Mouse (Mus musculus): ENCODE results near the gene Fip1l1.

Fip1l1 gene

DNA sequence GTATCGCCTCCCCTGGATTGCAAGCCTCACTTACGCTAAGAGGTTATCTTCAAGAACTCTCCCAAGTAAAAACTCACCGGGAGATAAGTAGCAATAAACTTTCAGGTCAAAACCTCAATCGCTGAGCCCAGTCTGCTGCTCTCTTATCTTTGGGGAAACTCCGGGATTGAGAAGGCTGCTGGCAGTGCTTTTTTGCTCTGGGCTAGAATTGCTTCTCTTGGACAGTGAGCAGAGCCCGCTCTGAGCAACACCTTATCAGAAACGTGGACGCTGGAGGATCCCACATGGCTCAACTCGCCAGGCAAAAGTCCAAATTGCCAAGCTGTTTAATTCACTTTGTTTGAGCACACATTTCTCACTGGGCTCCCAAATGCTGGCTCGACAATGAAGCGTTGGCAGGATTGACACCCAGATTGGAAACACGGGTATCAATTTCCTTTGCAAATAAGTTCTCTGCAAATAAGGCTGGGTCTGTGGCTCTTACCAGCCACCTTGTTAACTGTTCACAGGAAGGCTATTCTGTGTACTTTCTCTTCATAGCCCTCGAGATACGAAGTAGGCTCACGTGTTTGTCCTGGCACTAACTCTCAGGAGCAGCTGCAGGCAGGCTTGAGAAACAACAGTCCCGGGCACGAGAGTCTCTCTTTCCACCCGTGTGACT lies 78.4 kb downstream of the Fip1l1 start:
- no peak for DNase-seq (ENCODE audit: inconsistent age in 2 of 2, low spot score in 1 of 2)

DNA sequence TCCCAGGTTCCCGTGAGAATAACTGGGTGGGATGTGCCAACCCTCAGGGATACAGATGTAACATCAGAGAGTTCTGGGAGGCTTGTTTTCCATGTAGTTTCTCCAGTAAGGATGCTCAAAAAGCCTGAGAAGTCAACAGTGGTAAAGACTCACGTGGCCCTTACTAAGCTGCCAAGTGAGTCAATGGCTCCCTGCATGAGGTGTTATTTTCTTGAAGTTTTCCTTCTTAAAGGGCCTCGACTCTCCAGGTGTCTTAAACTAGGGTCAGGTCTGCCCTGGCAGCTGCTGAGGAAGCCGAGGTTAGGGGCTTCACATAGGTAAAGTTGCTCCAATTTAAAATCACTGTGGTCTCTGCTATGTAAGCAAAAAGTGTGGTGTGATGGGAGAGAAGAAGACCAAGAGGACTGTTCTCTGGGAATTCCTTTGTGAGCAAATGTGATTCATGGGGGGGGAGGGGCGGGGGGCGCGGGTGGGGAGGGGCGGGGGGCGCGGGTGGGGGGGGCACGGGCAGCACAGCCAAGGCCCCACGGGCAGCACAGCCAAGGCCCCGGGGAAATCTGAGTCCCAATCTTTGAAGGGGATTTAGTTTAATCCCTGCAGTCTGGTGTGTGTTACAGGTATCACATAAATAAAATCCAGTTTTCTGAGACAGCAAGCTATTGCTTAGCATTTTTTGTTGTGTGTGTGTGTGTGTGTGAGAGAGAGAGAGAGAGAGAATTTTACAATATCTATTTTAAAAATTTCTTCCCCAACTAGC lies 82.7 kb downstream of the Fip1l1 start:
- DNase-seq (ENCODE audit: inconsistent age in 2 of 2, low spot score in 1 of 2), result no peak

DNA sequence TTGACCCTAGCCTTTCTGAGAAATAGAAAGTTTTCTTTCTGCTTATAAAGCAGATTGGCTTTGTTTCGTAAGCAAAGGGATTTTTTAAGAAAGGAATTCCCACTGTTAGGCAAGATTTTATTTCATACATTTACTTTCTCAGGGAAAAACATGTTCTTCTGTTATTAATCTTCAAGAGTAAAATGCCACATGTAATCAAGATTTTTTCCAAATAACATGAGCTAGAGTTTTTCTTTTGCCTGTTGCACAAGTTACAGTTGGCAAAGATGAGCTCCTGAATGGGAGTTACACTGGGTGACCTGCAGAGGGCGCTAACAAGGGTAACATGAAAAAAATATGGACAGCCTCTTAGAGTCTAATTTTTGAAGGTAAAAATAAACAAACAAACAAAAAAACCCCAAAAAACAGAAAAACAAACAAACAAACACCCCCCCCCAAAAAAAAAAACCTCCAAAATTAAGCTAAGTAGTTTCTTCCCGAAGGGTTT lies 83.4 kb downstream of the Fip1l1 start:
- DNase-seq (ENCODE audit: inconsistent age in 2 of 2, low spot score in 1 of 2), result peak in 1 of 2 experiments; percentile 66

DNA sequence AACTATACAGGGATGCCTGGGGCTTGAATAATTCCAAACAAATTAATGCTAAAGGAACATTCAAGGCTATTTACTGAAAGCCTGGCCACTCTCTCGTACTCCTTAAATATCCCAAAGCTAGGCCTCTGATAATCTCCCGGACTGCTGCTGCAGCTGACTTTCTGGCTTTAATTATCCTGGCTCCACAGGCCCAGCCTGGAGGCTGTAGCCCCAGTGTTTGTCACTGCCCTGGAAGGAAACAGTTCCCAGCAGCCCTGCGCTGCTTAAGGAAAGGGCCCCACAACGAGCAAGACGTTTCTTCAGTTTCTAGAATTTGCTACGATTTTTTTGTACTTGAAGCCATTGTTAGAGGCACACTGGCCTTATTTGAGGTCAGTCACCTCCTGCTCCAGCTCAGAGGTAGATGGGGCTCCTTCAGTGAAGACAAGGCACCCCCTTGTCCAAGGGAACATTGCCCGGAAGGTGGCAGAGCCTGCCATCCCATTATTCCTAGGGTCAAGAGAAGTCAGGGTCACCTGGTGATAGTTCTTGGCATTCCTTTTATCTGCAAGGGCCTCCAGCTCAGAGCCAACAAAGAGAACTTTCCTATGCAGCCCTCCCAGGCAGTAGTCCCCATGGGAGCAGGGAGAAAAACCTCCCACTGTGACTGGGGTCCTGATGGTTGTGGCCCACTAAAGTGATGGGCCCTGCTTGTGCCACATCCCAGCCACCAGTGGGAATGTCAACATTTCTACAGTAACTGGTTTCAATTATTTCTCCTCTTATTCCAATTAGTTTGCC lies 86.6 kb downstream of the Fip1l1 start:
- peak in 1 of 2 experiments; percentile 50 for DNase-seq (ENCODE audit: inconsistent age in 2 of 2, low spot score in 1 of 2)

DNA sequence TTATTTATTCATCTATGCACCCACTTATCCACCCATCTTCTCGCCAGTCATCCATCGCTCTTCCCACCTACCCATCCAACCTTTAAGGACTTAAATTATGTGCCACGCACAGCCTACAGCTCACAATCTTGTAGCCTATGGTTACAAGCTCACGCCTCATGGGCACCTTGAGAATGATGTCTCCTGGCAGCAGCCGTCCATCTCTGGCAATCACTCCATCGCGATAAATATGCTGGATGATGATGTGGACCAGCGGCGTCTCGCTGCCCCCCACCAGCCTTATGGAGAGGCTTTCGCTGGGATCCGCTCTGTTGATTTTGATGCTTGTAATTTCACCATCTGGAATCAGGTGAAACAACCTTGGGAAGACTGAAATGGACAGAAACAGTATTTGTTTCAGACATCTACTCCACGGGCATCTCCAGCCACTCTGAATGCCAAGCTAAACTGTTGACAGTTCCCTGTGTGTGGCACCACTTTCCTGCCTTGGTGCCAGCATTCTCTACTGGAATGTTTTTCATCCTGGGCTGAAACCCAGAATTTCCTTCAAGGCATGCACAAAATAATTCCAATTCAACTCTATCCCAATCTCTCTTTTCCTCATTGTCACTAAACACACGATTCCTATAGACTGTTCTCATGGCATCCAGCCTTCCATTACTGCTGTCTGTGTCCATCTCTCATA lies 88.2 kb downstream of the Fip1l1 start:
- DNase-seq (ENCODE audit: inconsistent age in 2 of 2, low spot score in 1 of 2), result no peak

DNA sequence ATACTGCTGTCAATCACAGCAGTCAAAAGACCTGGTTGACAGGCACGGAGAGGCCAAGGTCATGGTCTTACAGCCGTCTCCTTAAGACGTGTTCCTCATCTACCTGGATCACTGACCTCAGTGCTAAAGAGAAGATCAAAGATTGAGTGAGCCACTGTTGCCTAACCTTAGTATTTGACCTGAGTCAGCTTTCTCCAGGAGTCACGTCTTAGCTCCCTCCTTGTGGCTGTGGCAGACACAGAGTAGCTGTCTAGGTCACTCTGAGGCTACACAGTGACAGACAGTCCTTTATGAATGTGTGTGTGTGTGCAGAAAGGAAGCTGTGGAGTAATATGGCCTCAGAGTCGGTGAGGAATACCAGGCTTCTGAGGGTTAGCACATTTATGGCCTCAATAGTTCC lies 89.1 kb downstream of the Fip1l1 start:
- no peak for DNase-seq (ENCODE audit: inconsistent age in 2 of 2, low spot score in 1 of 2)

DNA sequence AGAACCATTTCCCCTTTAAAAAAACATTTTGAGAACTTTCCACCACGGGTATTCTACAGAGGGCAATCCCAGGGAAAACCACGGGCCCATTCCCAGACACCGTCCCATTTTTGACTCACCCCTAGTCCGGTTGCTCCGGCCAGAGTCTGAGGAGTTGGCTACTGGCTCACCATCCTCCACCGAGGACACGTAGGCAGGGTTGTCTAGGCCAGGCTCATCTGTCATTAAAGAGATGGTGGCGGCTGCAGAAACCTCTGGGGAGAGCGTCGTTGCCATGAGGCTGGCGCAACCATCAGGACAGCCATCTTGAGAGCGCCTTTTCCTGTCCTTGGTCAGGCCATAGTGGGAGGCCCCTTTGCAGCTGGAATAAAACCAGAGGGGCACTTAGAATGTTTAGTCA lies 92.8 kb downstream of the Fip1l1 start:
- DNase-seq (ENCODE audit: inconsistent age in 2 of 2, low spot score in 1 of 2), result no peak

DNA sequence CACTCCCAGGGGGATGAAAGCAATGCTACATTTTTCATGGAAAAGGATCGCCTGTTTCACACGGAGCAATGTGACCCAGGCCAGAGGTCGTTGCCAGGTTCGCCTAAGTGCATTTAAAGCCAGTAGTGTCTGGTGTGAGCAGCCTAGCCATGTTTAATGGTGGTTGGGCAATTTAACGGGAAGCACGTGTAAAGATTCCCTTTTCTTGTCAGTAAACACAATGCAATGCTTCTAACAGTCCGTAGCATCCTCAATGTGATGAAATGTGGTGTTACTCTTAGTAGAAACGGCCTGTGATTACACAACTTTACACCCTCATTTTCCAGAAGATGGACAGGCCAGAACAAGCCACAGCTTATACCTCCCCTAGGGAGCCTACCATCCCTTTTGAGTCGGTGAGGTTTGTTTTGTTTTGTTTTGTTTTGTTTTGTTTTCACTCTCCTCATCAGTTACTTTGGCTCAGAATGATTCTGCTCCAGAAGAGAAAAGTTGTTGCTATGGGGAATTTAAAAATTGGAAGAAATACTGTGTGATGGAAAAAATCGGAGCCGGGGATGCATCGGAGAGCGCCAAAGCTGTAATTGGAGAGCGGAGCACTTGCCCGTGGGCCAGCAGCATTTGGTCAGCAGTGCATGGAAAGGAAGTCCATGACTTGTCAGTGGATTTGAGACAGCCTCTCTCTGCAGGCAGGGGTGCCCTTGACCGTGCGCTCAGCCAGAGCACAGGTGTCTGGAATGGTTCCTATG lies 97.3 kb downstream of the Fip1l1 start:
- no peak for DNase-seq (ENCODE audit: inconsistent age in 2 of 2, low spot score in 1 of 2)

DNA sequence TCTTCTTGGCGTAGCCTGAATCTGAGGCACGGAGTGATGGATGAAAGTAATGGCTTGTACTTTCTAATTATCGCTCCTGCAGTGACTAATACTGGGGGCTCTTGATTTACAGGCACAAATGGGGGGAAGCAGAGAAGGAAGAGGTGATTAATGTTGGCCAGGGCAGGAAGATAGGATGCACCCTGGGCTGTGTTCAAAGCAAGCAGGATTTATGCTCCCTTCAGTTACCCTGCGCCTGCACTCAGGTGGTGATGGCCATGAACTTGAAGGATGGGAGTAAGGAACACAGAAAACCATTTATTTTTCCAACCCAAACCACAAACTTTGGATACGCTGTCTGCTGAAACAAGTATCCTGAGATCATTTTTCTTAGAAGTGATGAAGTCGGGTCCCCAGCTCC lies 98.2 kb downstream of the Fip1l1 start:
- DNase-seq (ENCODE audit: inconsistent age in 2 of 2, low spot score in 1 of 2), result peak in 1 of 2 experiments; percentile 39

DNA sequence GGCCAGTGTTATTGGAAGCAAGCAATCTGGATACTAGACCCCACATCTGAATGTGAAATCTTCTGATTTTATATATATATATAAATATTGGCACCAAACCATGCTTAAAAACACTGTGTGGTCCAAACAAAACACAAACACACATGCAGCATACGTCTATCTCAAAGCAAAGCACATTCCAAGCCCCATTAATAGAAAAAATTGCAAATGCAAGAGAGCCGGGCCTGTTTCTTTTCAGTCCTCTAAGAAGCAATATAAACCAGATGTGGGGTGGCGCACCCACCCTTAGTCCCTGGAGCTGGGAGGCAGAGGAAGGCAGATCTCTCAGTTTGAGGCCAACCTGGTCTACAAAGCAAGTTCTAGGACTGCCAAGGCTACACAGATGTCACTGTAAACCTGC lies 99.1 kb downstream of the Fip1l1 start:
- DNase-seq (ENCODE audit: inconsistent age in 2 of 2, low spot score in 1 of 2), result no peak

DNA sequence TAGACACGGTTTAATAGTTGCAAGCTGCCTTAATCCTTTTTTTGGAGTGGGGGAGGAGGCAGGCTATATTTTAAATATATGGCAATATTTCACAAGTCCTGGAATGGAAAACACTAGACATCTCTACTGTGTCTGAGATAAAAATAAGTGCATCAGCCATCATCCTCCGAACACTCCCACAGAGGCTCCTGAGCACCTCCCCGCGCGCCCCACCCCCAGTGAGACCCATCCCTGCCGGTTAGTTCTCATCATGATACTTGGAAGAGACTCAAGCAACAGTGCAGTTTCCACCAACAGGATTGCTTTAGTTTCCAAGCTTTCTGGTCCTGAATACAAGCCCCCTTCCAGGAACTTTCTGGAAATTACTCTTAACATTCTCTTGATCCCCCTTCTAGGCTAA lies 104.3 kb downstream of the Fip1l1 start:
- no peak for DNase-seq (ENCODE audit: inconsistent age in 2 of 2, low spot score in 1 of 2)

DNA sequence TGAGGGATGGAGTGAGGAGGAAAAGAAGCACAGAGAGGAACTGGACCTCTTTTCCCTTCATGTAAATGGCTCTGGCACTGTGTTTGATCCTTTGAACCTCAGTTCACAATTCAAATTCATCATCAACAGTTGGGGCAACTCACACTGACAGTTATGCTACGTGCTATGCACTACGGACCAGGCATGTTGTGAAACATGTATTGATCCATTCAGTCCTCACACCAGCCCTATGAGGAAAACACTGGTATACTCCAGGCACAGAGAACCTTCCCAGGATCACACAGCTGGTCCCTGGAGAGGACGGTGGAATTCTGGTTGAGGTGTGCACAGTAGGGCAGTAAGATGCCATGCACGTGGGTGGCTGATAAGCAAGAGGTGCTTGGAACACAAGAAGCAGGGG lies 105.3 kb downstream of the Fip1l1 start:
- DNase-seq (ENCODE audit: inconsistent age in 2 of 2, low spot score in 1 of 2), result no peak

DNA sequence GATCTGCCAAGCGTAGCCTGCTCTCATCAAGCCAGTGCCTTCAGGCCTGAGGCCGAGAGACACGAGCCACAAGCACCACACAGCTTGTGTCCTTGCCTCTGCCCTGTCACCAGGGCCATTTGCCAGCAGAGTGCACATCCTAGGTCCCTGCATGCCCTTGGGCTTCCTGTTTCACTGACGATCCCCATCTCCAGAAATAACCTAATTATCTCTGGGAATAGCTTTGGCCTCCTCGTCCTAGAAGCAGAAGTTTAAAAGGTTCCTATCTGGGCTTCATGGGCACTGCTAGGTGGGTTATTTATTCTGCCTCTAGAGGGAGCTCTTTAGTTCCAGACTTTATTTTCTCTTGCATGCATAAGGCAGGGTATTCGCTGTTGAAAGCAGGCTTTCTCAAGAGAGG lies 105.8 kb downstream of the Fip1l1 start:
- DNase-seq (ENCODE audit: inconsistent age in 2 of 2, low spot score in 1 of 2), result peak; percentile 78 to 90

DNA sequence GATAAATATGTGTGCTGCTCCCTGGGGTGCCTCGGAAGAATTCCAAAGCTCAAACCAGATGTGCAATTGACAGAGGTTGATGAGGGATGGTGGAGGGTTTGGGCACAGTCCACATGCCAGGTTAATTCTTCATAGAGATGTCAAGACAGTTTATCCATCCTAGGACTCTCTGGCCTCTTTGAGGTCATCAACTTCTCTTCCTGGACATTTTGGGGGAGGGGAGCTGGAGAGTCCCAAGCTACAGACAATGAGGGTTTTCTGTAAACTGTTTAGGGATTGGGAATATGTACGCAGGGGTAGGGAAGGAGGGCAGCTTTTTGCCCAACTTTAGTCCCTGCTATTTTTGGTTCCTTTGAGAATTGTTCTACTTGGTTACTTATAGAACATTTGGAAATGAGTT lies 107.0 kb downstream of the Fip1l1 start:
- DNase-seq (ENCODE audit: inconsistent age in 2 of 2, low spot score in 1 of 2), result no peak

DNA sequence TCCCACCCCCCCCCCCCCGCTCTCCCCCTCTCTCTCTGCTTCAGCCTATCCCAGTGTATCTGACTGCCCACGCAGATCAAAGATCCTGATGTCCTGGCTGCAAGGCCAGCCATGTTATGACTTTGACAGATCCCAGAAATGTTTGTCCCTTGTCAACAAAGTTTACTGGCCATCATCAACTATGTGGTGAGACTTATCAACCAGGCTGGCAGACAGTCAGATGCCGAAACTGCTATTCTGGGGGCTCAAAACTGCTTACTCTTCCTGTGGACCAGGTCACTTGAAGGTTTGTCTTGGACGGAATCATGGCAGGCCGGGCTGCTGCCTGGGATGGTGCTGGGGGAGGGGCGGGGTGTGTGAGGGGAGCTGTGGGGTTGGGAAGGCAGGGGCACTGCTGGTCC lies 112.3 kb downstream of the Fip1l1 start:
- peak; percentile 64 to 74 for DNase-seq (ENCODE audit: inconsistent age in 2 of 2, low spot score in 1 of 2)

DNA sequence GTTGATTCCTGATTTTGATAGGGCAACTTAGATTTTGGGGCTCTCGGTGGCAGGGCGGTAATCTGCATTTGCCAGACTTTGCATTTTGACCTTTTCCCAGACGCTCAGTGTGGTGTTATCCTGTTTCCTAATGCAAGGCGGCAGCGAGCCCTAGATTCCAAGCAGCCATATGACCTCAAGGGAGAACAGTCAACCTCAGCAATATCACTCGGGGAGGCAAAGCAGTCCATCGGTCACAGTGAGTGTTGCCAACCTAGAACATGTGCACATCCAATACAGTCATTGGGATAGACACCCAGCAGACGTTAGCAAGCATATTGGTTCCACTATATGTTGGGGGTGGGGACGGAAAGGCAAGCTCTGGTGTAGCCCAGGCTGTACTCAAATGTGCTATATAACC lies 113.0 kb downstream of the Fip1l1 start:
- DNase-seq (ENCODE audit: inconsistent age in 2 of 2, low spot score in 1 of 2), result no peak

All from adrenal gland, adult (tissue).